Comparison of ENCODE assay signal across 14 mouse cellular contexts in genomic region chr5:142477346-142477745, GRCm38 (mm10). TPM values are rescaled to one million over a fixed set of nuclear protein-coding genes. Genes with fewer than 3 reads are reported as not detected.
DNase-seq lines count a peak whose midpoint lies in the region; ATAC-seq lines count a peak whose summit lies in the region.
"Had no signal": no experiment of that assay in that cellular context is flagged by ENCODE, and none has a peak within 500 bp of the region (broad histone marks: within the 10 kb centered on the region; RNA-seq: fewer than 3 reads in every experiment).

No protein-coding gene starts in this region.

- 81% methylated on average over 12 of the region's 12 CpGs for WGBS in heart, embryonic 12.5 days
- 89% methylated on average over 12 of the region's 12 CpGs for WGBS in neural tube, embryonic 13.5 days
- 82% methylated on average over 12 of the region's 12 CpGs for WGBS in neural tube, embryonic 15.5 days
- whole genome bisulfite sequencing in intestine, embryonic 16.5 days: 78% methylated on average over 12 of the region's 12 CpGs

- no peak overlapping the region for H3K9ac ChIP-seq in heart, embryonic 12.5 days
- 0 out of 2 replicates have a peak overlapping the region, but pooled peaks have one; percentile 17 for H3K9ac ChIP-seq in neural tube, embryonic 13.5 days
- H3K9ac ChIP-seq in neural tube, embryonic 15.5 days (replicated peaks): no peak overlapping the region
- H3K9ac ChIP-seq in intestine, embryonic 16.5 days (ENCODE audit: low read depth, low read length): no peak overlapping the region
- H3K9ac ChIP-seq: heart, embryonic 13.5 days; intestine, embryonic 15.5 days; lung, embryonic 15.5 days; neural tube, embryonic 12.5 days had no signal

- no peak for DNase-seq in heart, postnatal 36 days
- DNase-seq in adrenal gland, postnatal 25 days: peak; percentile 75
- DNase-seq in cerebellum, postnatal 36 days: peak; percentile 65 to 71
- no peak for DNase-seq in layer of hippocampus, adult 9-11 months

- no peak overlapping the region for H3K4me3 ChIP-seq in heart, embryonic 12.5 days
- H3K4me3 ChIP-seq in neural tube, embryonic 13.5 days: no peak overlapping the region
- no peak overlapping the region for H3K4me3 ChIP-seq in neural tube, embryonic 15.5 days (replicated peaks)
- no peak overlapping the region for H3K4me3 ChIP-seq in intestine, embryonic 16.5 days (ENCODE audit: low read length)
- H3K4me3 ChIP-seq: heart, embryonic 13.5 days; intestine, embryonic 15.5 days; limb, embryonic 13.5 days; lung, embryonic 15.5 days; midbrain, embryonic 10.5 days; neural tube, embryonic 12.5 days had no signal

- peak; percentile 30; the same call in 1 of the 2 replicates for ATAC-seq in heart, embryonic 12.5 days (ENCODE audit: insufficient number of reproducible peaks, low FRiP score)
- no peak for ATAC-seq in neural tube, embryonic 13.5 days (ENCODE audit: low read depth)
- ATAC-seq in neural tube, embryonic 15.5 days (ENCODE audit: low FRiP score): no peak
- ATAC-seq in intestine, embryonic 16.5 days: no peak
- ATAC-seq: intestine, embryonic 15.5 days had no signal

- intact Hi-C loops in heart, postnatal 36 days (cut with DNase I): no loop called here

- peaks cover 17% of the 10 kb centered on the region for H3K36me3 ChIP-seq in heart, embryonic 12.5 days
- H3K36me3 ChIP-seq in neural tube, embryonic 13.5 days: peaks cover 35% of the 10 kb centered on the region
- no peaks in the 10 kb centered on the region for H3K36me3 ChIP-seq in neural tube, embryonic 15.5 days
- H3K36me3 ChIP-seq in intestine, embryonic 16.5 days (ENCODE audit: control insufficient read depth, insufficient read depth, low read length): peaks cover 3% of the 10 kb centered on the region; the same call in 1 of the 2 replicates
- H3K36me3 ChIP-seq: lung, embryonic 15.5 days had no signal

- no peak overlapping the region for H3K27ac ChIP-seq in heart, embryonic 12.5 days (ENCODE audit: poor library complexity, severe bottlenecking)
- H3K27ac ChIP-seq in neural tube, embryonic 13.5 days (replicated peaks): no peak overlapping the region
- no peak overlapping the region for H3K27ac ChIP-seq in neural tube, embryonic 15.5 days (replicated peaks)
- no peak overlapping the region for H3K27ac ChIP-seq in intestine, embryonic 16.5 days (ENCODE audit: low read length)
- H3K27ac ChIP-seq: heart, embryonic 13.5 days; intestine, embryonic 15.5 days; limb, embryonic 13.5 days; lung, embryonic 15.5 days; midbrain, embryonic 10.5 days; neural tube, embryonic 12.5 days had no signal

- H3K27me3 ChIP-seq in heart, embryonic 12.5 days (replicated peaks): no peaks in the 10 kb centered on the region
- H3K27me3 ChIP-seq in neural tube, embryonic 13.5 days: no peaks in the 10 kb centered on the region
- no peaks in the 10 kb centered on the region for H3K27me3 ChIP-seq in neural tube, embryonic 15.5 days (replicated peaks)
- H3K27me3 ChIP-seq in intestine, embryonic 16.5 days (replicated peaks; ENCODE audit: control insufficient read depth, insufficient read depth, low read length): no peaks in the 10 kb centered on the region
- H3K27me3 ChIP-seq: heart, embryonic 13.5 days; intestine, embryonic 15.5 days; limb, embryonic 13.5 days; lung, embryonic 15.5 days; neural tube, embryonic 12.5 days had no signal

- peaks cover 10% of the 10 kb centered on the region for H3K4me1 ChIP-seq in heart, embryonic 12.5 days (replicated peaks)
- H3K4me1 ChIP-seq in neural tube, embryonic 13.5 days (replicated peaks): peaks cover 23% of the 10 kb centered on the region
- peaks cover 10% of the 10 kb centered on the region; the same call in 1 of the 2 replicates for H3K4me1 ChIP-seq in neural tube, embryonic 15.5 days
- no peaks in the 10 kb centered on the region for H3K4me1 ChIP-seq in intestine, embryonic 16.5 days (ENCODE audit: control insufficient read depth, insufficient read depth, low read length)

- H3K9me3 ChIP-seq in heart, embryonic 12.5 days (replicated peaks): no peaks in the 10 kb centered on the region
- H3K9me3 ChIP-seq in neural tube, embryonic 13.5 days: no peaks in the 10 kb centered on the region
- H3K9me3 ChIP-seq in neural tube, embryonic 15.5 days (replicated peaks): no peaks in the 10 kb centered on the region
- H3K9me3 ChIP-seq in intestine, embryonic 16.5 days (ENCODE audit: control insufficient read depth, low read length): no peaks in the 10 kb centered on the region
- H3K9me3 ChIP-seq: heart, embryonic 13.5 days; intestine, embryonic 15.5 days; limb, embryonic 13.5 days; lung, embryonic 15.5 days; midbrain, embryonic 10.5 days; neural tube, embryonic 12.5 days had no signal

- no peak overlapping the region for H3K4me2 ChIP-seq in heart, embryonic 12.5 days
- H3K4me2 ChIP-seq in neural tube, embryonic 13.5 days: no peak overlapping the region
- no peak overlapping the region for H3K4me2 ChIP-seq in neural tube, embryonic 15.5 days
- no peak overlapping the region for H3K4me2 ChIP-seq in intestine, embryonic 16.5 days (ENCODE audit: low read depth, low read length)
- H3K4me2 ChIP-seq: heart, embryonic 13.5 days; intestine, embryonic 15.5 days; limb, embryonic 13.5 days; lung, embryonic 15.5 days; neural tube, embryonic 12.5 days had no signal

RNA-seq across cellular contexts. Expression of gene Ap5z1, which starts 13.6 kb away (rescaled TPM):
- 7.3 and 9.9 TPM in 2 replicates for polyA plus RNA-seq in heart, embryonic 12.5 days (2016; fragmentation: Nextera tagmentation; extraction: Ambion mirVana)
- 1 to 10 TPM; 6.2 to 6.4 TPM for total RNA-seq in heart, postnatal 36 days (2021)
- 10.9 and 14.1 TPM in 2 replicates for polyA plus RNA-seq in neural tube, embryonic 13.5 days (2015; fragmentation: Nextera tagmentation; extraction: Ambion mirVana)
- 12.4 and 12.7 TPM in 2 replicates for polyA plus RNA-seq in neural tube, embryonic 15.5 days (2015; fragmentation: Nextera tagmentation; extraction: Ambion mirVana)
- total RNA-seq in adrenal gland, postnatal 25 days (2021): 17.7 and 28.4 TPM in 2 replicates
- polyA plus RNA-seq in intestine, embryonic 16.5 days (2015; fragmentation: Nextera tagmentation; extraction: Ambion mirVana): 17.3 and 21.6 TPM in 2 replicates

RNA-seq across cellular contexts. Expression of gene Papolb, which starts 52.5 kb away (rescaled TPM):
- polyA plus RNA-seq in heart, embryonic 12.5 days (2016; fragmentation: Nextera tagmentation; extraction: Ambion mirVana): 0.24 and 0.33 TPM in 2 replicates
- total RNA-seq in heart, postnatal 36 days (2021): under 1 TPM in 1 of 2 experiments, not detected in 1; 0.14 TPM
- polyA plus RNA-seq in neural tube, embryonic 13.5 days (2015; fragmentation: Nextera tagmentation; extraction: Ambion mirVana): 0.14 and 0.25 TPM in 2 replicates
- polyA plus RNA-seq in neural tube, embryonic 15.5 days (2015; fragmentation: Nextera tagmentation; extraction: Ambion mirVana): 0.15 and 0.23 TPM in 2 replicates
- total RNA-seq in adrenal gland, postnatal 25 days (2021): 0.19 and 0.30 TPM in 2 replicates
- 0.05 TPM in 1 of 2 replicates, not detected in the other for polyA plus RNA-seq in intestine, embryonic 16.5 days (2015; fragmentation: Nextera tagmentation; extraction: Ambion mirVana)

Comparison
In these comparisons a context has a peak if more than half of its experiments do, and no peak if none do; other contexts are left out.
1. DNase-seq: peak in adrenal gland, postnatal 25 days (single experiment) and cerebellum, postnatal 36 days (2 of 2); none in heart, postnatal 36 days (0 of 2) and layer of hippocampus, adult 9-11 months (single experiment).